Mouse (Mus musculus) ES-CJ7 (cell line): ENCODE measurements at regions not wholly inside any gene's neighbourhood (a gene's known extent, or its start where the extent isn't known, plus 50 kb on each side); places are given as distances from the start of the nearest gene placed in this dataset.

Source experiments
- DNase-seq: peaks from one replicate; pipeline ENCODE4 v3.0.0; 2011; ENCODE audit warnings: low read depth, low spot score

DNA sequence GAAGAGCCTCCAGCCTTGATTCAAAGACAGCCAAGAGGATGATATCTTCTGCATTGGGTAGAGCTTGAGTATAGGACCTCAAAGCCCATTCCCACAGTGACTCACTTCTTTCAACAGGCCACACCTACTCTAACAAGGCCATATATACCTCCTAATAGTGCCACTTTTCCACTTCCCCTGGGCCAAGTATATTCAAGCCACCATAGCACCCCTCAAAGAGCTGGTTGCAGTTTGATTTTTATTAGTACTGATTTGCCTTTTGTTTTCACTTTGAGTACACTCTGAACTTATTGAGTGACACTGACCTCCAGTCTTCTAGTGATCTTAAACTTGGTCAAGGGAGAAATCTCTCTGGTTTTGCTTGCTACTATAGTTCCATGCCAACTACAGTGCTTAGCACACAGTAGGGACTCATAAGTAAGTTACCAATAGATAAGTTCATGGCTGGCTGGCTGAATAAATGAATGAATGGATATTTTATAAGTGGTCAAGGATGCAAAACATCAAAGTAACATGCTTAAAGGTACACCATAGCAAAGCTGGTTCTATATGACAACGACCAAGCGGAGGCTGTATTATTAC lies 64.5 kb upstream of the Lmo2 start:
- no peak for DNase-seq

GRCm38 (mm10) chr2:103893805-103894204 lies 64.0 kb upstream of the Lmo2 start:
- DNase-seq = no peak

DNA sequence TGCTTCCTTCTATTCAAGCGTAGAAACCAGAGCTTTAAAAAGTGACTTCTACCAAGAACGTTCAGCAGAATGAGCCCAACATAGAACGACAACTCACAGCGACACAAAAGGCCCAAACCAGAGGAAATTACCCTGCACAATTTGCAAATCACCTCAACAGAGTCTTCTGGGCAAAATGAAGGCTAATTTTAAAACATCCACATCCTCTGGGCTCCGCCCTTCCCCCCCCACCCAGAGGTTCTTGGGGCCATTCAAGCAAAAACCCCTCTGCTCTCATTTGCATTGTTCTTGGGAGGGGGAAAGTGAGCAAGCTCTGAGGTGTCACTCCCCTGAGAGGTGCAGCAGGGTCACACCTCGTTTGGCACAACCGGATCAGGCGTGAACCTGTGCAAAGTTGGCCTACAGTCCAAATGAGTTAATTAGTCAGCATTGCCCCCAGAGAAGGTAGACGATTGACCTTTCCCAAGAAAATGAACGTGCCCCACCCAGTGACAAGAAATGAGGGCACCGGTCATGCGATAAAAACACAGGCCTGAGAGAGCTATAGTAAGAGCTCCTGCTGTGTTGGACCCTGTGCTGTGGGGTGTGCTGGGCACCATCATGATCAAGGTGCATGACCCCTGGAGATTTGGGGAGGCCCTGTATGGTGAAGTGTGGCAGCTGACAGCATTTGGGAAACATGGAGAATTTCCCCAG lies 62.7 kb upstream of the Lmo2 start:
- DNase-seq = peak; percentile 35

DNA sequence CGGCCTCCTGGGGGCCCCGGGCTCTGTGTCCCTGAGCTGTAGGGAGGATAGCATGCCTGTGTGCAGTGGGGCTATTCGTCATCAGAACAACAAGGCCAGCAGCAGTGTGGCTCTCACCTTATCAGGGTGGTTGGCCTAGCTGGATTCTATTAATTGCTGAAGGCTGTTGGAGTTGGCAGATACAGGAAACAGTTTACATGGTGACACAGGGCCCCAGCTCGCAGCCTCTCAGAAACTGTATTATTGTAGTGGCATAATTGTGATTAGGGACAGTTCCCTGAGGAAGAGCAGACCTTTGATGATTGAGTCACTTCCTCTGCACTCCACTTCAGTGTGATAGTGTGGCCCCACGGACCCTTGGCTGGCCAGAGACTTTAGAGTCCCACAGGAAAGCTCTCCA lies 61.6 kb upstream of the Lmo2 start:
- DNase-seq = no peak

DNA sequence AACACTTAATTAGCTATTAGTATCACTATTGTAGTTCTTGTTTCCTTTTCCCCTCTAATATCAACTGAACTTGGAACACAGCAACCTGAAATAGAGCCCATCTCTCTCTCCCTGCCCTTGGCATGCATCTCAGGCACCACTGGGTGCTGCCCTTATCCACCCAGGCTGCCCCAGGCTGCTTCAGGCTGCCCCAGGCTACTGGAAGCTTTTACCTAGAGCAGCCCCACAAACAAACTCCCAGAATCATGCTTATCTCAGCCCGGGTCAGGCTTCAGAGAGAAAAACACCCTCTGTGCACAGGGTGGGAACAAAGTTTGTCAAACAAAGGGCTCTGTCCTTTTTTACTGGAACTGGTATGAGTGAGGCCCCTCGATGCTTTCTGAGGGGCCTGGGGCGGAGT lies 61.0 kb upstream of the Lmo2 start:
- no peak for DNase-seq

- no peak for DNase-seq
These were observed 58.1 kb upstream of the Lmo2 start for GRCm38 (mm10) chr2:103899713-103900112.

DNA sequence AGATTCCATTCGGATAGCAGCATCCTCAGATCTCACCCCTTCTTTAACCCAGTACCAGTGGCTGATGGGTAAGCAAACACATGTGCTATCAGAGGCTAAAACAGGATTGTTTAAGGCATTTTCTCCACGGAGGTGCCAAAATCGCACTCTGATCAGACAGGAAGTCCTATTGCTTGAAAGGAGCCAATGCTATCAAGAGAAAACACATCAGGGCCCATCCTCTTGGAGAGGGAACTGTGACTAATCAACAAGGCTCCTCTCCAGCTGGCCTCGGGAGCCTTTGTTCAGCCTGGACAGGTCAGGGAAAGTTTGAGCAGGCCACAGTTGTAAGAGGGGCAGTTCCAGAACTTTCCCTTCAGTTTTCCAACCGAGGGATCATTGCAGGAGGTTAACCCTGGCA lies 57.4 kb upstream of the Lmo2 start:
- DNase-seq = no peak

DNA sequence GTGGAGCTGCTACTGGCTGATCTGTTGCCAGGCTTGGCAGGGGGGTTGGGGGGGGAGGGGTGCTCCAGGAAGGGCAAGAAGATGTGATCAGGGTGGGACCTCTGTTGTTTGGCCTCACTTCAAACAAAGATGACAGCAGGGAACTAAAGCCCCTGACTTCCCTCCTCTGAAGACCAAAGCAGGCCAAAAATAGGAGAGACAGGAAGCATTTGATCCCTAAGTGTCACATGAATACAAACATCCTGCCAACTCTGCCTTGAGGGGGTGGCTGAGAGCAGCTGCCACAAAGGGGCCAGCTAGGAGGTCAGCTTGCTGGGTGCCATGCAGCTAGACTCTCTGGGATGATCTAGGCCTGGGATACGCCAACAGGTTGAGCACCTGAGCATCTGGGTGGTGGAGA lies 56.3 kb upstream of the Lmo2 start:
- no peak for DNase-seq

DNA sequence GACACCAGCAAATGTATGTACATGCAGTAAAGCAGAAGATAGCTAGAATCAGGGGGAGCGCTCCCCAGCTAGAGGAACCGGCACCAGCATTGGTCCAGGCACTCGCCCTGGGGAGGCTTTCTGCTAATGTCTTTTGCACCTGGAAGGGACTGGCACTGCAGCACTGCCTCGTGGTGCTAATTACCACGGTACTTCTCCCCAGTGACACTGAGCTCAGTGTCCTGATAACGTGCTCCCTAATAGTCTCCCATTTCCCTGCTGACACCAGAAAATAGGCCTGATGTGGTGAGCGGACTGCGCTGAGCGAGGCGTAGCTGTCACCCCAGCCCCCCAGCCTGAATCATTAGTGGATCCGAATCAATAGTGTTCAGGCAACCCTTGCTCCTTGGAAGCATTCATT lies 55.0 kb upstream of the Lmo2 start:
- no peak for DNase-seq

GRCm38 (mm10) chr2:103905681-103906080 lies 52.1 kb upstream of the Lmo2 start:
- DNase-seq = no peak

DNA sequence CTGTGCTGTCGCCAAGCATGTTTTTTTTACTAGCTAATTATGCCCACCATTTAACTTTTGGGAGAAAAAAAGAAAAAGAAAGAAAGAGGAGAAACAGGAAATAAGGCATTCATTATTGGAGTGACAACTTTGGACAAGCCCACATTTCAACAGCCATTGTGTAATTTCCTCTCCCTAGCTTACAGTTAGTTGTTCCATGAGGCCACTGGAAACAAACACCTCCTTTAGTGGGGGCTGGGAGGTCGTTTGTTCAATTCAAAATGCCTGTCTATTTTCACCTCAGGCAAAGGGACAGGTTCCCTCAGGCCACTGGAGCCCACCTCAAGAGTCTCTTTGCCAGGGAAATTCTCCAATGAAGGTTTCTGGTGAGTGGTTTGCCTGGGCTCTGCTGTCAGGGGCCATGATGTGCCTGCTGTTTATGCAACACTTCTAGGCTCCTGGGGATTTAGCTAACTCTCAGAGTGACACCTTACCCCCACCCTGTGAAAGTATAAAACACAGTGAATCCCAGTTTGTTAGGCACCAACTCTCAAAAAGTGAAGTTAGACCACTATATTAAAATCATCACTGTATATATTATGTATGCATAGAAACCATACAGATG lies 51.1 kb upstream of the Lmo2 start:
- no peak for DNase-seq
